Mouse (Mus musculus) cerebellum, postnatal 25 days (tissue): ENCODE results near the gene Cpd.

Experiments used
- DNase-seq, 2 experiments: peaks; one replicate each; pipeline ENCODE4 v3.0.0; 2021; ENCODE audit warnings: mixed read lengths in 2 of 2

Cpd gene

DNA sequence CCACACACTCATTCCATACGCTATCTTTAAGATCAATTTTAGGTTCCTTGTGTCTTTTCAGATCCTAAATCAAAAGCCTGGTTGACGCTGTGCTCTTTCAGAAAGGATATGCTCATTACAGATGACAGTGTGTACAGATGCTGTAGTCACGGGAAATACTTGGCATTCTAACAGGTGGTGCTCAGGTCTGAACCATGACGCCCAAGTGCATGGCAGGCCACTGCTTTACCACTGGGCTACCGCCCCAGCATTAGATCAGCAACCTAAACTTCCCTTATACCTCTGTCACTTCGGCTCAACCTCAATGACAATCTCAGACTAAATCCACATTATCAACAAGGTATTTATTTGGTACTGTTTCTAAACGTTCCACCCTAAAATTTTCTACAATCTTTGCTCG is 71.3 kb downstream of the Cpd start:
- DNase-seq: no peak

GRCm38 (mm10) chr11:76773811-76774210 is 73.0 kb downstream of the Cpd start:
- no peak for DNase-seq

- no peak for DNase-seq
Measured at GRCm38 (mm10) chr11:76770566-76770965, 76.3 kb downstream of the Cpd start.

GRCm38 (mm10) chr11:76763741-76764122 is 83.1 kb downstream of the Cpd start:
- DNase-seq: no peak

GRCm38 (mm10) chr11:76763053-76763740 is 83.6 kb downstream of the Cpd start, which contains the start of gene Gosr1:
Gosr1 (minus strand) TSS chr11:76763579.
- DNase-seq: peak; percentile 89 to 92

- no peak for DNase-seq
Measured at GRCm38 (mm10) chr11:76752276-76752675, 94.5 kb downstream of the Cpd start.

DNA sequence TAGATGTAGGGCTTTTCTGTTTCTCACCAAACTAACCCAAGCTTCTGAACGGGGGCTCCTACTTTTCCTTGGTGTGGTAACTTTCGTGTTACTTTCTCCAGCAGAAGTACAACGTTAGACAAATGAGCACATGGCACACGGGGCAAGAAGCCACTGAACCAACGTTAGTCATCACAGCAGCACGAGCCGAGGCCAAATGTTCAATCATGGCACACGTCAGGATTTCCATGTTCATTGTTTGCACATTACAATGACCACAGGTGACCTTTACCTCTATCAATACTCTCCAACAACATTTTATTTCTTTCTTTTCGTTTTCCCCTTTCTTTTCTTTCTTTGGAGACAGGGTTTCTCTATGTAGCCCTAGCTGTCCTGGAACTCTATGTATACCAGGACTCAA is 98.0 kb downstream of the Cpd start:
- DNase-seq: no peak

DNA sequence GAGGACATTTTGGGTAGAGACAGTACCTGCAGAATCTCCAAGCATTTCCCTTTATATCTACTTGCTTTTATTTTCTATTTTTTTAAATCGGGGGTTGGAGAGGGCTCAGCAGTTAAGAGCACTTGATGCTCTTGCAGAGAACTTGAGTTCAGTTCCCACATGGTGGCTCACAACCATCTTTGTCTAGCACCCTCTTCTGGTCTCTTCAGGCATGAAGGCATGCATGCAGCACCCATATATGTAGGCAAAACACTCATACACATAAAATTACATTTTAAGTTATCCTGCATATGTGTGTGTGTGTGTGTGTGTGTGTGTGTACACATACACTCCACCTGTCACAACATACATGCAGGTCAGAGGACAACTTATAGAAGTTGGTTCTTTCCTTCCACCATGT is 100.9 kb downstream of the Cpd start:
- DNase-seq: no peak

- DNase-seq: peak; percentile 50 to 74
Measured at GRCm38 (mm10) chr11:76744550-76744949, 102.3 kb downstream of the Cpd start.

- no peak for DNase-seq
Measured at GRCm38 (mm10) chr11:76742511-76742910, 104.3 kb downstream of the Cpd start.

DNA sequence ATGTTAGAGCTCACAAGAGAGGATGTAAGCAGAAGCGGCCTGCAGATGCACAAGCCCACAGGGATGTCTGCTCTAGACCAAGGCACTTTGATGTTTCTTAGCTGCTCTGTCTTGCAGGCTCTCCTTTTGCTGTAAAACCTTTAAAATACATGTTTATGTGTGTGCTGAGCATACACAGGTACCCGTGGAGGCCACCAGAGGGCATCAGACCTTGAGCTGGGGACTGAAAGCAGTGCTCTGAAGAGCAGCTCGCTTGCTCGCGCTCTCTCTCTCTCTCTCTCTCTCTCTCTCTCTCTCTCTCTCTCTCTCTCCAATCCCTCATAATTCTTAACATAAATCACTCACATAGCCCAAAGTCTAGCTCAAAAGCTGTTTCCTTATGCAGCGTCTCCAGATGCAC is 107.7 kb downstream of the Cpd start:
- peak in 1 of 2 experiments; percentile 39 for DNase-seq

DNA sequence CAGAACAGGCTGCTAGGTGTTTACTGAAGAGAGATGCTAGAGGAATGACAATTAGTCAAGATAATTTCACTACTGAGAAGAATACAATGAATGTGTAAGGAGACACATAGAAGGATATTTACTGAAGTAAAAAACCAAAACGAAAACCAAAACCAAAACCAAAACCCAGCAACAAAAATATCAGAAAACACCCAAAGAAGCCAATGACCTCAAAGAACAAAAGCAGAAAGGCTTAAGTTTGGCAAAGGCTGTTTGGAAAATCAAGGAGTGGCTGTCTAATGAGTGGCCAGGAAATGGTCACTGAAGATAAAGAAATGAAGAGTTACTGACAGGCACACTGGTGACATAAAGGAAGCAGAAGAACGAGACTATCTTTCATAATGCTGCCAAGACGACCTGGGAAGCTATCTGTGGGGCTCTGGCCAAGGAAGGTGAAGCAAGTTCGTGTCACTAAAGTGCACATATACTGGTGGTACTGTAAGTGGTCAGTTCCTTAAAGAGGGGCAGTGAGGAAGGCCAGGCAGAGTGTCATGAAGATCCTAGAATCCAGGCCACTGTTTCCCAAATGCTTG is 111.0 kb downstream of the Cpd start:
- no peak for DNase-seq

GRCm38 (mm10) chr11:76734560-76734959 is 112.3 kb downstream of the Cpd start:
- DNase-seq: no peak

DNA sequence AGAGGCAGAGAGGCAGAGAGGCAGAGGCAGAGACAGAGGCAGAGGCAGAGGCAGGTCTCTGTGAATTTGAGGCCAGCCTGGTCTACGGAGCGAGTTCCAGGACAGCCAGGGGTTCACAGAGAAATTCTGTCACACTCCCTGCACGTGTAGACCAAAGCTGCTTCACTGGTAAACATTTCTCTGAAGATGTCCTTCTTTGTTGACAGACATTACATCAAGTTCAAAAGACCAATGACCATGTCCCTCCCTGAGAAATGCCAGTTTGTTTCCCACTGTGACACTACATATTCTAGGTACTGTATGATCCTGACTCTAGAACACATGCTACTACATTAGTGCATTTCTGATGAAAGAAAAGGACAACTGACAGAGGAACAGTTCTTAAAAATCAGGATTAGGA is 116.2 kb downstream of the Cpd start:
- DNase-seq: no peak
